Mouse (Mus musculus): ENCODE results near the gene Cacna2d3.

The Cacna2d3 gene

GRCm38 (mm10) chr14:29392851-29393250, 328.8 kb downstream of the Cacna2d3 start:
- no peak for DNase-seq (ENCODE audit: low read depth, low spot score)

DNA sequence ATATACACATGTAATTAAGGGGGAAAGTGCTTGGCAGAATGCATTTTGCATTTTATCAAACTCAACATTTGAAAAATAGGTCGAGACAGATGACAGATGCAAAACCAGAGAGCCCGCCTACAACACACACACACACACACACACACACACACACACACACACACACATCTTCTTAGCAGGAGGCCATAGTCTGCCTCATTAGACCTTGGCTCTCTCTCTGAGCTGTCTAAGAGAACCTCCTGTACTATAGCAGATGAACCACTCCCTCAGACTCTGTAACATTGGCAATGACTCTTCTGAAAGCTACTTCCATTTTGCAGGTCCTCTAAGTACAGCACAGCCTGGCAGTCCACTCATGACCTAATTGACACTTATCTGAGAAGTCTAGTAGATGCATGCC, 330.2 kb downstream of the Cacna2d3 start:
- DNase-seq (ENCODE audit: low read depth, low spot score), result no peak

- no peak for DNase-seq (ENCODE audit: low read depth, low spot score)
Observed at GRCm38 (mm10) chr14:29387761-29388160, 333.9 kb downstream of the Cacna2d3 start.

DNA sequence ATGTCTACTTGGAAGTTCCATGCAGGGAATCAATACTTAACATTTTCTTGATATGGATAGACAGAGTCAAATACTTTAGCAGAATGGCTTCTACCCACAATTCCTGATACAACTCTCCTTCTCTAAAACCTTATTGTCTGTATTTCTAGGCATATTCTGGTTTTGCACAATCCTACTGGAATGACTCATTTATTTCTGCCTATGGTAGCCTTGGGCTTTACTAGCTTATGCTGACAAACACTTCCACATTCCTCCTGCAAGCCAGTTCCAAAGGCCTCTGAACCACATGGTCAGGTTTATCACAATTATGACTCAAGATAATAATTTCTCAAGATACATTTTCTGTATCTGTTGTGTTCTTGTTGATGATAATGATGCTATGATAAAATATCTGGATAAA, 336.2 kb downstream of the Cacna2d3 start:
- no peak for DNase-seq (ENCODE audit: low read depth, low spot score)

GRCm38 (mm10) chr14:29382786-29383185, 338.9 kb downstream of the Cacna2d3 start:
- no peak for DNase-seq (ENCODE audit: low read depth, low spot score)

DNA sequence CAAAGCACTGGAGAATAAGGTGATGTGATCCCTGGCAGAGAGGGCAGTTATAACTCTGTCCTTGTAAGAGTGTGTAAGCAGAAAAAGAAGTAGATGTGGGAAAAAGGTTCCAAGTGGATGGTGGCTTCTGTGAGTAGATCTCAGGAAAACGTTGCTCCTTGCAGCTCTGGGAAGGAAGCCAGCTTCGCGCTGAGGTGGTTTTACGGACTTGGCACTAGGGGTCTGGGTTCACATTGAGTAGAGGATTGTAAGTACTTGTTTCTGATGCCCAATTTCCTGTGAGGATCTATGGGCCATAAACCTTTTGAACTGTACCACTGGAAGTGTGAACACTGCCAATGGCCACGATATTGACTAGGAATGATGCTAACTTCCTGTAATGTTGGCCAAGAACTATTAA, 354.8 kb downstream of the Cacna2d3 start:
- DNase-seq (ENCODE audit: low read depth, low spot score), result no peak

- DNase-seq (ENCODE audit: low read depth, low spot score), result no peak
Observed at GRCm38 (mm10) chr14:29362448-29362847, 359.2 kb downstream of the Cacna2d3 start.

DNA sequence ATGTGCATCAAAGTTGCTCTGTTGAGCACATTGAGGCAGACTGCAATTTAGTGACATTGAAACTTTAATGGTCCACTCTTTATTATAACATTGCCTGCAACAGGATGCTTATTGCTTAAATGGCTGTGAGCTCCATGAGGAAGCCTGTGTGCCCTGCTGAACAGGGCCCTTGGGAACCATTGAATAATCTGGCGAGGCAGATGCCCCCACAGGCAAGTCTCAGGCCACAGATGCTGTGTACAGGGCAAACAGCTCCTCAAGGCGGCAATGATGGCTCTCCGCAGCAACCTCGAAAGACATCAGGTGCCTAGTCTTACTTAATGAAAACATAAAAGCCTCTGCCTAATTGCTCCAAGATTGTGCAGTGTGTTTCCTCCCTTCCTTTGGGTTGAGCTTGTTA, 371.0 kb downstream of the Cacna2d3 start:
- no peak for DNase-seq (ENCODE audit: low read depth, low spot score)

DNA sequence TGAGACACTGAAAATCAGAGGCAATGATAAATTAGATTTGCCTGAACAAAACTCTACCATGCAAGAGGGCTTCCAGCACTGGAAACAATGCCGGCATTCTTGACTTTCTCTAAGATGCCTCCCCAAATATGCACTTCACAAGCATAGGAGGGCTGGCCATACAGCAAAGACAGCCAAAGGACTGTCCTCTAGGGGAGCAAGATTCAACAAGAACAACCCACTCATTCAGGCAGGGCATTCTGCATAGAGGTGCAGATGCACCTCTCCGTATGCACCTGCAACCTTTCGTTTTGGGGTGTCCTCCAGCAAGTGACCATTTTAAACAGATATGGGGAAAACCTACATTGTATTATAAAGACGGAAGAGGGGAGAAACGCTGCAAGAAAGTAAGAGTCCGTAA, 380.1 kb downstream of the Cacna2d3 start:
- no peak for DNase-seq (ENCODE audit: low read depth, low spot score)

- DNase-seq (ENCODE audit: low read depth, low spot score), result no peak
Observed at GRCm38 (mm10) chr14:29340728-29341127, 380.9 kb downstream of the Cacna2d3 start.

DNA sequence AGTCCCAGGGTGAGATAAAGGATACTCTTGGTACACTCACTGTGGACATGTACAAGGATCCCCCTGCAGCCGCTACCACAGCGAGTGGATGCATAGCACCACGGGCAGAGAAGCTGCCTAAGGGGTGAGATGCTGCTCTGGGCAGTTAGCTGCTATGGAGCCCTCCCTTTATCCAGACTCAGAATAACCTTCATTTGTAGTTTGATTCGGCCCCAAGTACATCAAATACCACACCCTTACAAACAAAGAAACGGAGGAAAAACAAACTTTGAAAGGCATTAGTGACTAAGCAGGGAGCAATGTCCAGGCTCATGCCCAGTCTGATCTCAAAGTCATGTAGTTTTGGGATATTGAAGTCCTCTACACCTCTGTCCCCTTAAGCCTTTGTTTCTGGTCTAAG, 386.8 kb downstream of the Cacna2d3 start:
- DNase-seq (ENCODE audit: low read depth, low spot score), result no peak

- DNase-seq (ENCODE audit: low read depth, low spot score), result no peak
Observed at GRCm38 (mm10) chr14:29334216-29334615, 387.4 kb downstream of the Cacna2d3 start.

DNA sequence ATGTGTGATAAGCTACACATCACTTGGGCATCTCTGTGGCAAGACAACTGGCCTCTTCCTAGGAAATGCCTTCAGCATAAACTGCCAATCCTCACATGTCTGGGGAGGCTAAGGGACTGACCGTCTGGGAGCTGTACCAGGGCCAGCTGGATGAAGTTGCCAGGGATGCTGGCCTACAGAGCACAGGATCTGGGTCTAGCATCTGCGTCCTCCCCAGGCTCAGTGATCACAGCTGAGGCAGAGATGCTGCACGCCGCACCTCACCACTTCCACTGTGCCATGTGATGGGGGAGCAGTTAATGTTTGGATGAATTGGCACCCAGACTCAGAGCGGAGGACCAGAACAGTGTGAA, 397.3 kb downstream of the Cacna2d3 start:
- no peak for DNase-seq (ENCODE audit: low read depth, low spot score)

DNA sequence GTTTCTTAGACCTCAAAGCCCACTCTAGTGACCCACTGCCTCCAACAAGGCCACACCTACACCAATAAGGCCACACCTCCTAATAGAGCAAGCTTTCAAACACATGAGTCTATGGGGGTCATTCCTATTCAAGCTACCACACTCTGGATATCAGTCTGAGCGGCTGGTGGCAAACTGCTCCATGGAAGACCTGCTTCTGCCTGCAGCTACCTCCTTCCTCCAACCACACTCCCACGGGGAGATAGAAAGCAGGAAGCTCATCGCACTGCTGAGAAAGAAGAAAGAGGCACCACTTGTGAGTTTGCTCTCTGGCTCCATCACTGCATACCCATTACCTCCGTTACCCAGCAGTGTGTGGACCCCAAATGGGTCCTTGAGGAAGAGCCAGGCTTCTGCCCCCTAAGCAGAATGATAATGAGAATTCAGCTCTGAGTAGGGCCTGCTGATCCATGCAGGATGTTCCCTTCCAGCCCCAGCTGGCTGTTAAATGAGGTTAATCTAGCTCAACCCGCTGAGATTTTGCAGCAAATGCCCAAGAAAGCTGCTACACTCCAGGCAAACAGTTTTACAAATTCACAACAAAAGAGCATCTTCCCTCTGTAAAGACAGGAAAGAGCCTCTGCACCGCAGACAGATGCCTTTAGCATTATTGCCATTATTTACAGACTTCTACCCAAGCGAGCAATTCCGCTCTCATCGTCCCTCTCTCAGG, 397.8 kb downstream of the Cacna2d3 start:
- DNase-seq (ENCODE audit: low read depth, low spot score), result no peak

GRCm38 (mm10) chr14:29313431-29313830, 408.2 kb downstream of the Cacna2d3 start:
- DNase-seq (ENCODE audit: low read depth, low spot score), result no peak

- no peak for DNase-seq (ENCODE audit: low read depth, low spot score)
Observed at GRCm38 (mm10) chr14:29305623-29306022, 416.0 kb downstream of the Cacna2d3 start.

GRCm38 (mm10) chr14:29296185-29296754, 425.4 kb downstream of the Cacna2d3 start:
- no peak for DNase-seq (ENCODE audit: low read depth, low spot score)

GRCm38 (mm10) chr14:29278901-29279300, 442.8 kb downstream of the Cacna2d3 start:
- no peak for DNase-seq (ENCODE audit: low read depth, low spot score)

DNA sequence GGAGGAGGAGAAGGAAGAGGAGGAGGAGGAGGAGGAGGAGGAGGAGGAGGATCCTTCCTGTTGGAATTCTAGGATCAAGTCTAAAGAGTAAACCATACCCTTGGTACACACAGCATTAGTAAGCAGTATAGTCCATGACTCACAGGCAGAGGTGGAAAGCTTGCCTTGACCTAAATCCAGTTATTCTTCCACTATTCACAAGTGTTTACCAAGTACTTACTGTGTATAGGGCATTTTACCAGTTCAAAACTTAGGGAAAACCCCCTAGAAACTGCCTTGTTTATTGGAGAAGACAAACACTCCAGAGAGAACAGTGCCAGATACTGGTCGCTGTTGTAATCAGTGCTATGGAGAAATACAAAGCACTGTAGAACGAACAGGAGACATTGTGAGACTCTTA, 443.3 kb downstream of the Cacna2d3 start:
- no peak for DNase-seq (ENCODE audit: low read depth, low spot score)

DNA sequence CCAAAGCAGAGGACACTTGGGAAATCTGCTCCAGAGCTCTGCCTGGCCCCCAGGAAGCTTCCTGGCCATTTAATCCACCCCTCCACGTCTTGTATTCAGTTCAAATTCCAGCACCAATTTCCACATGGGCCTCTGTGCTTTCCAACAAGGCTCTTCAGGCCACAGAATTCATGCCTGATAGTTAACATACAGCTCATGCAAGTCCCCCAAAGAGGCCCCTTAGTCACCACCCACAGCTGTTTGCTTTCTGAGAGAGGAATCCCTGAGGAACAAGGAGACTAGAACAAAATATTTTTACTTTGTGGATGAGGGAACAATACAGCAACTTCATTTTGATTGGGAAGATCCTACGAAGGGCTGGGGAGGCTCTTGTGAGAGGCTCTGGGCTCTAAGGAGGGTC, 444.0 kb downstream of the Cacna2d3 start:
- no peak for DNase-seq (ENCODE audit: low read depth, low spot score)

DNA sequence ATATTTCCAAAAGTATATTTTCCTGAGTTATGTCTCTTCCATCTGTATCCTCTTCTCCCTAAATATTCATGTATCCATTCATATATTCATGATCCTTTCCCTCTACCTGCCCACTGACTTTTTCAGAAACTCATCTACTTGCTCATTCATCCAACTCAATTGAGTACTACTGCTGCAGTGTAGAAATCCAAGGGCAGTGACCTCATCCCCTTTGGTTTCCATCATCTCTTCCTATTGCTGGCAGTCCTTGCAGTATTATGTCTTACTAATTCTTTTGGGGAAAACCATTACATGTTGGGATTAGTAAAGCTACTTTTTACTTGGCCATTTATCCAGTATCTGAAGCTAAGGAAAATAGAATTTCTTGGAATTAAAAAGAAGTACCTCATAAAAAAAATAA, 447.8 kb downstream of the Cacna2d3 start:
- no peak for DNase-seq (ENCODE audit: low read depth, low spot score)

DNA sequence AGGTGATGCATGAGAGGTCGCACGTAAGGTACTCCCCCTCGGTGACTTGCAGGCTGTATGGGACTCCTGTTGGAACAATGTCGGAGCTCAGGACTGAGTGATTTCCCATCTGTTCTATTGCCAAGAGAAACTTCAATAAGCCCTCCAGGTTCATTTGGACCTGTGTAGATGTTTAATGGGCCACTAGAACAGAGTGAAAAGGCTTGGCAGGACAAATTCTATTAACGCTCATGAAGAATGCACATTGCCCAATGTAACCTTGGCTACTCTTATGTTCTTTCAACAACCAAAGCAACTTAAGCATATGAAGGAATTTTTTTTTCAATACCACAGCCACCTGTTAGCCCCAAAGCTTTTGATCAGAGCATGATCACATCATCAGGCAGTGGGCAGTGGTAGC, 451.1 kb downstream of the Cacna2d3 start:
- DNase-seq (ENCODE audit: low read depth, low spot score), result no peak

DNA sequence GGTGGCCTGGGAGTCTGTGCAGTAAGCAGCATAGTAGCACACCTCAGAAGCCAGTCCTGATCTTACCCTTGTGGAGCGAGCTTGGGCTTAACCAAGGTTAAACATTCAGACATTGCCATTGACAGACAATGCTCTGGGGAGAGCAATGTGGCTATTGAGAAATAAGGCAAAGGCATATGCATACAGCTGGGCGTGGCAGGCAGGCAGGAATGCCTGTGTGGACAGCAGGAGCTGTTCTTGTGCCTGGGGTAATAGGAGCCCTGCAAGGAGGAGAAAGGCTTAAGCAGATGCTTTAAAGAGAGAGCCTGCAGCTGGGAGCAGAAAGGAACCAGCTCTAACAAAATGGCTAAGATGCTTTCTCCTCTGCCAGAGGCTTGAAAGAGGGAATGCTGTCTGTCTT, 451.8 kb downstream of the Cacna2d3 start:
- DNase-seq (ENCODE audit: low read depth, low spot score), result no peak

- DNase-seq (ENCODE audit: low read depth, low spot score), result no peak
Observed at GRCm38 (mm10) chr14:29268609-29269008, 453.1 kb downstream of the Cacna2d3 start.

All from c-Kit-negative CD71-positive TER-119-positive erythroid progenitor cells, embryonic 14.5 days (primary cell).